Mouse (Mus musculus): ENCODE data around the gene Chtop. TPM values are rescaled to one million over a fixed set of nuclear protein-coding genes. Genes with fewer than 3 reads are reported as not detected.
A peak's percentile ranks its signal among the peaks of the same experiment; 100 is the strongest.

The Chtop gene
- total RNA-seq, 1 experiment, result 110 TPM

DNA sequence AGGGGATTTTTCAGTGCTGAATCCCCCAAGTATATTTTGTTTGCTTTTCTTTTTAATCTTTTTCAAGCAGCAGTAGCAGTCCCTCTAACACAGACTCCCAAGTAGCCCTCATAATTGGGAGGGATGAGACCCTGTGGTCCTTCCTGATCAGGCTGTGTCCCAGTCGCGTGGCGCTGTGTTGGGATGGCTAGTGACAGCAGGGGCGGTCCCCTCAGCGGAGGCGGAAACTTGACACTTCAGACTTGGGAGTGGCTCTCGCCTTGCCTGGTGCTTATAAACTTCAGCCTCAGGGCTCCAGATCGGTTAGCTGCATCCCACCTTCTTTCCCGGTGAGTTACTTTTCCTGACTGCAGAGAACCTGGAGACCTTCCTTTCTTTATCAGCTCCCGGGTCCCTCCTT, 5.4 kb upstream of the Chtop start:
- no peaks in the 10 kb centered on the region for H3K9me3 ChIP-seq (ENCODE audit: control insufficient read depth, insufficient read depth, low read depth, low read length)
- H3K9ac ChIP-seq (ENCODE audit: insufficient read depth, low read depth, low read length, poor library complexity, severe bottlenecking), result no peak overlapping the region
- TF ChIP-seq ZC3H11A (IDR thresholded peaks at IDR 0.05; ENCODE audit: borderline replicate concordance, low read depth, low read length) (no peak), ZNF384 (IDR thresholded peaks at IDR 0.05; ENCODE audit: low read depth, low read length) (no peak), HCFC1 (IDR thresholded peaks at IDR 0.05; ENCODE audit: borderline replicate concordance, insufficient read depth, low read length) (no peak), CHD2 (IDR thresholded peaks at IDR 0.05; ENCODE audit: low read depth, low read length) (no peak), MAFK (IDR thresholded peaks at IDR 0.05; ENCODE audit: insufficient read depth, low read depth, low read length) (no peak)
- H3K4me3 ChIP-seq (ENCODE audit: insufficient read depth in 1 of 2, low read depth in 1 of 2, low read length in 2 of 2, poor library complexity in 1 of 2, severe bottlenecking in 1 of 2), result peak overlapping the region; percentile 39 to 44
- H3K27ac ChIP-seq (ENCODE audit: insufficient read depth, low read depth, low read length, poor library complexity, severe bottlenecking), result no peak overlapping the region
- H3K36me3 ChIP-seq (ENCODE audit: control insufficient read depth, insufficient read depth, low read length, poor library complexity, severe bottlenecking), result no peaks in the 10 kb centered on the region; the same call in 1 of the 2 replicates
- peaks cover 2 to 25% of the 10 kb centered on the region in 2 experiments; a peak in 2 of 4 replicates for H3K4me1 ChIP-seq (ENCODE audit: control insufficient read depth in 2 of 2, insufficient read depth in 2 of 2, low read length in 2 of 2, poor library complexity in 1 of 2)
- in situ Hi-C loops (cut with MboI; ENCODE audit: low sequenced_read_pairs in 2 of 2, unreplicated experiment in 2 of 2), result no loop called here
- DNase-seq (ENCODE audit: low read depth, low spot score), result no peak

DNA sequence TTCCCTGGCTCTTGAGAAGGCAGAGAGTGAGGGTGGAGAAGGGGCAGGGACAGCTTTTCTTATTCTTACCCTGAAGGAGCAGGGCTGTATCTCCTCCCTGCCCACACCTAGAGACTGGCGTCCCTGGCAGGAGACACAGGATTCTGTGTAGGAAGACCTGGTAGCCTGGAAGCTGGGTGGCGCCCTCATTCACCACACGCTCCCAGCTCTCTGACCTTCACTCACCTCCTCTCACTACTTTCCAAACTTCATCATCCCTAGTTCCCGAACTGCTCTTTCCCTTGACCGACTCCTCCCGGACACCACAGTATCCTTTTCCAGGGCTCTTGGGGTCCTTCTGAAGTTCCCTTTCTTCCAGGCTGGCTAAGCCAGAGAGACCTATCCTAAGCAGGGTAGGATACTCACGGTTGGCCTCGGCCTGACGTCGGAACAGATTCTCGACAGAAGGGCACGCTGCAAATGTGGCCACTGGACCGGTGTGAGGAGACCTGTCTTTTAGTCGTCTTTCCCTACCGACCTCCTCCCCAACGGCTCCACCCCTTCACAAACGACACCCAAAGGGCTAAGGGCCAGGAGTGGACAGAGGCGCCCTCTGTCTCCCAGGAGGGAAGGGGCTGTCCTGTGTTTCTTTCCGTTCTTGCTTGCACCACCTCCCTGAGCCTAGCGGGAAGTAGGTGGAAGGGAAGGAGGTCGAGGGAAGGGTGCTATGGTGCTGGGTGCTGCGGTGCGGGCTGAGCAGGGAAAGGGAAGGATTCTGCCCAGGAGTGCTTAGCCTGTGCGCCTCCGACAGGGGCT, 4.7 kb upstream of the Chtop start, which contains the start of the genes S100a1 and S100a13:
TSS of gene S100a1 (minus strand) at position 597 of the 795 bp plus-strand sequence.
TSS of gene S100a13 (plus strand) at position 640 of the 795 bp plus-strand sequence.
- no peaks in the 10 kb centered on the region; the same call in 1 of the 2 replicates for H3K36me3 ChIP-seq (ENCODE audit: control insufficient read depth, insufficient read depth, low read length, poor library complexity, severe bottlenecking)
- peaks cover 2 to 25% of the 10 kb centered on the region in 2 experiments; a peak in 2 of 4 replicates for H3K4me1 ChIP-seq (ENCODE audit: control insufficient read depth in 2 of 2, insufficient read depth in 2 of 2, low read length in 2 of 2, poor library complexity in 1 of 2)
- H3K4me3 ChIP-seq (ENCODE audit: insufficient read depth in 1 of 2, low read depth in 1 of 2, low read length in 2 of 2, poor library complexity in 1 of 2, severe bottlenecking in 1 of 2), result peak within 1 kb of the TSS; percentile 39 to 44
- TF ChIP-seq CHD2 (IDR thresholded peaks at IDR 0.05; ENCODE audit: low read depth, low read length), result no peak
- TF ChIP-seq ZNF384 (IDR thresholded peaks at IDR 0.05; ENCODE audit: low read depth, low read length), result no peak
- no peak for TF ChIP-seq HCFC1 (IDR thresholded peaks at IDR 0.05; ENCODE audit: borderline replicate concordance, insufficient read depth, low read length)
- no peak for TF ChIP-seq ZC3H11A (IDR thresholded peaks at IDR 0.05; ENCODE audit: borderline replicate concordance, low read depth, low read length)
- TF ChIP-seq MAFK (IDR thresholded peaks at IDR 0.05; ENCODE audit: insufficient read depth, low read depth, low read length), result no peak
- H3K9ac ChIP-seq (ENCODE audit: insufficient read depth, low read depth, low read length, poor library complexity, severe bottlenecking), result 0 out of 2 replicates have a peak within 1 kb of the TSS, but pooled peaks have one; percentile 21
- no peak within 1 kb of the TSS; the same call in 1 of the 2 replicates for H3K27ac ChIP-seq (ENCODE audit: insufficient read depth, low read depth, low read length, poor library complexity, severe bottlenecking)
- no peak for DNase-seq (ENCODE audit: low read depth, low spot score)
- in situ Hi-C loops (cut with MboI; ENCODE audit: low sequenced_read_pairs in 2 of 2, unreplicated experiment in 2 of 2), result no loop called here
- no peaks in the 10 kb centered on the region for H3K9me3 ChIP-seq (ENCODE audit: control insufficient read depth, insufficient read depth, low read depth, low read length)

DNA sequence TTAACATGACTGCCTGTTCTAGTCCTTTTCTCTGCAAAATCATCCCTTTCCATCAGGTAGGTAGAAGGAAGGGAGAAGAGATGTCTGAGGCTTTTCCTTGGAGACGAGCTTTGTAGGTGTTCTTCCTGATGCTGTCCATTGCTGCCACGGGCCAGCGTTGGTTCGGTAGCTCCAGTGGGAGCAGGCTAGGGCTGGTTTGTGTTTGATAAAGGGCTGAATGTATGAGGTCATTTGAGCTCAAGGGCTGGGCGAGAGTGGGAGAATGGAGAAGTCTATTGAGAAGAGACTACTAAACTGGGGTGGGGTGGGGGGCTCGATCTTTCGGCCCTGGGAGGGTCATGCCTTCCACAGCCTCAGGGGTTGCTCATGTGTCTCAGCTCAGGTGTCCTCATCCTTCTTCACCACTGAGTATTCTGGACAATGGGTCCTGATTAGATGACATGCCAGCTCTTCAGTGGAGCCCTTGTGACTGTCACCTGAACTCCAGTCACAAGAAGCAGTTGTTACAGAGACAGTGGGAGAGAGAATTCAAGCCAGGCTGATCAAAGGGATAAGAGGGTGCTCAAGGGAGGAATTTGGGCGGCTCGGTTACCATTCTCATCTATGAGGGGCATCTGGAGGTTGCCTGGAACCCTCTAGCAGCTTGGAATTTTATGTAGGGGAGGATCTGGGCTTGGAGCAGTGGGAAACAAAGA, 3.8 kb upstream of the Chtop start:
- no peak overlapping the region for H3K4me3 ChIP-seq (ENCODE audit: insufficient read depth in 1 of 2, low read depth in 1 of 2, low read length in 2 of 2, poor library complexity in 1 of 2, severe bottlenecking in 1 of 2)
- H3K9ac ChIP-seq (ENCODE audit: insufficient read depth, low read depth, low read length, poor library complexity, severe bottlenecking), result no peak overlapping the region
- no peaks in the 10 kb centered on the region for H3K9me3 ChIP-seq (ENCODE audit: control insufficient read depth, insufficient read depth, low read depth, low read length)
- peaks cover 2 to 25% of the 10 kb centered on the region in 2 experiments; a peak in 2 of 4 replicates for H3K4me1 ChIP-seq (ENCODE audit: control insufficient read depth in 2 of 2, insufficient read depth in 2 of 2, low read length in 2 of 2, poor library complexity in 1 of 2)
- in situ Hi-C loops (cut with MboI; ENCODE audit: low sequenced_read_pairs in 2 of 2, unreplicated experiment in 2 of 2), result no loop called here
- H3K36me3 ChIP-seq (ENCODE audit: control insufficient read depth, insufficient read depth, low read length, poor library complexity, severe bottlenecking), result no peaks in the 10 kb centered on the region; the same call in 1 of the 2 replicates
- H3K27ac ChIP-seq (ENCODE audit: insufficient read depth, low read depth, low read length, poor library complexity, severe bottlenecking), result no peak overlapping the region
- TF ChIP-seq CHD2 (IDR thresholded peaks at IDR 0.05; ENCODE audit: low read depth, low read length), result no peak
- no peak for TF ChIP-seq ZC3H11A (IDR thresholded peaks at IDR 0.05; ENCODE audit: borderline replicate concordance, low read depth, low read length)
- TF ChIP-seq MAFK (IDR thresholded peaks at IDR 0.05; ENCODE audit: insufficient read depth, low read depth, low read length), result no peak
- TF ChIP-seq HCFC1 (IDR thresholded peaks at IDR 0.05; ENCODE audit: borderline replicate concordance, insufficient read depth, low read length), result no peak
- no peak for TF ChIP-seq ZNF384 (IDR thresholded peaks at IDR 0.05; ENCODE audit: low read depth, low read length)
- DNase-seq (ENCODE audit: low read depth, low spot score), result no peak

DNA sequence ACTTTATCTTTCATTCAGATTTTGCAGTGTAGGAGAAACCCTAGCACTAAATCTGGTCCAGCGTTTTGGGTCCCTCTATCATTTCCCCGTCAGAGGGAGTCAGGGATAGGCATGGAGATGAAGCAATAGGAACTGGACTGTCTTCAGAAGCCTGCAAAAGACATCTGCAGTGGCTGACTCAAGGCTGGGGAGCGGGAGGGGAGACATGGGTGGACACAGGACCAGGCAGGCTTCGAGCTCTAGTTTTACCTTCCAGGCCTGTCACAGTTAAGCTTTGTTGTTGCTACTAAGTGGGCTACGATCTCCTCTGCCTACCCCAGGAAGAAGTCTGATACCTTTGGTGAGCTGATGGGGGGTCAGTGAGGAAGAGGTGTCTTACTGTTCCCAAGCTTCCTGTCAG, 3.0 kb upstream of the Chtop start:
- no peak overlapping the region for H3K4me3 ChIP-seq (ENCODE audit: insufficient read depth in 1 of 2, low read depth in 1 of 2, low read length in 2 of 2, poor library complexity in 1 of 2, severe bottlenecking in 1 of 2)
- no peak overlapping the region for H3K27ac ChIP-seq (ENCODE audit: insufficient read depth, low read depth, low read length, poor library complexity, severe bottlenecking)
- in situ Hi-C loops (cut with MboI; ENCODE audit: low sequenced_read_pairs in 2 of 2, unreplicated experiment in 2 of 2), result no loop called here
- H3K9me3 ChIP-seq (ENCODE audit: control insufficient read depth, insufficient read depth, low read depth, low read length), result no peaks in the 10 kb centered on the region
- TF ChIP-seq ZC3H11A (IDR thresholded peaks at IDR 0.05; ENCODE audit: borderline replicate concordance, low read depth, low read length), result no peak
- no peak for TF ChIP-seq ZNF384 (IDR thresholded peaks at IDR 0.05; ENCODE audit: low read depth, low read length)
- TF ChIP-seq CHD2 (IDR thresholded peaks at IDR 0.05; ENCODE audit: low read depth, low read length), result no peak
- TF ChIP-seq HCFC1 (IDR thresholded peaks at IDR 0.05; ENCODE audit: borderline replicate concordance, insufficient read depth, low read length), result no peak
- TF ChIP-seq MAFK (IDR thresholded peaks at IDR 0.05; ENCODE audit: insufficient read depth, low read depth, low read length), result no peak
- H3K36me3 ChIP-seq (ENCODE audit: control insufficient read depth, insufficient read depth, low read length, poor library complexity, severe bottlenecking), result peaks cover 4% of the 10 kb centered on the region
- peaks cover 2 to 26% of the 10 kb centered on the region in 2 experiments; a peak in 2 of 4 replicates for H3K4me1 ChIP-seq (ENCODE audit: control insufficient read depth in 2 of 2, insufficient read depth in 2 of 2, low read length in 2 of 2, poor library complexity in 1 of 2)
- no peak for DNase-seq (ENCODE audit: low read depth, low spot score)
- no peak overlapping the region for H3K9ac ChIP-seq (ENCODE audit: insufficient read depth, low read depth, low read length, poor library complexity, severe bottlenecking)

All from ES-E14 (cell line).